Mouse (Mus musculus) kidney, postnatal 10 days (tissue): ENCODE data around the gene Trmt5.

ENCODE experiments used
- DNase-seq: peaks from one replicate; pipeline ENCODE4 v3.0.0; 2021; ENCODE audit warnings: mixed read lengths

The Trmt5 gene

GRCm38 (mm10) chr12:73269531-73269930, 17.0 kb downstream of the Trmt5 start:
- DNase-seq: no peak

DNA sequence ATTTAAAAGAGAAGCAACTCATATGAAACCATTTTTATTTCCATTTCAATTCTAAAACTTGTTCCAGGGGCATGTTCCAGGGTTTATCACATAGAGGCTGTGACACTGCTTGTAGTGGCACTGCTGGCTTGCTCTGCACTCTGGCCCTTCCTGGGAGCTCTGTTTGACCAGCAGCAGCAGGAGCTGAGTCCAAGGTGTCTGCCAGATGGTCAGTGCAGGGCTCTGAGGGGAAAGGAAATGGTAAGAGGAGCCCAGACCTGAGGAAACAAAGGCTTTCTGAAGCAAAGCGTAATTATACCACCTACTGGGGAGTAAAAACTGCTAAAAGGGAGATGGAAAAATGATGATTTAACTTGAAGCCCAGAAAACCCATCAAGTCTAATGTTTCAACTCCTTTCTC, 18.0 kb downstream of the Trmt5 start:
- DNase-seq: no peak

DNA sequence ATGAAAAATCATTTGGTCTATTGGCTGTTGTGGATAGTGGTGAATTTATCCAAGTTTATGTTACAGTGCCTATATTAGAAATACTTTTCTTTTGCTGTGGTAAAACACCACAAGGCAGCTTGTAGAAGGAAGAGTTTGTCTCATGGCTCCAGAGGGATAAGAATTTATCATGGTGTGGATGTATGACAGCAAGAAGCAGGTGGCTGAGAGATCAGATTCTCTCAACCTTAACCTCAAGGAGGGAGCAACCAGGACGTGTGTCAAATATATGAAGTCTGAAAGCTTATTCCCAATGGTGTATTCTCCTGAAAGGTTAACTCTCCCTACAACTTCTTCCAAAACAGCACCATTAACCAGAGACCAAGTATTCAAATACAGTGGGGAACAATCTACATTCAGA, 19.9 kb downstream of the Trmt5 start:
- no peak for DNase-seq

GRCm38 (mm10) chr12:73265381-73265978, 21.0 kb downstream of the Trmt5 start:
- no peak for DNase-seq

GRCm38 (mm10) chr12:73260339-73260738, 26.2 kb downstream of the Trmt5 start:
- no peak for DNase-seq

DNA sequence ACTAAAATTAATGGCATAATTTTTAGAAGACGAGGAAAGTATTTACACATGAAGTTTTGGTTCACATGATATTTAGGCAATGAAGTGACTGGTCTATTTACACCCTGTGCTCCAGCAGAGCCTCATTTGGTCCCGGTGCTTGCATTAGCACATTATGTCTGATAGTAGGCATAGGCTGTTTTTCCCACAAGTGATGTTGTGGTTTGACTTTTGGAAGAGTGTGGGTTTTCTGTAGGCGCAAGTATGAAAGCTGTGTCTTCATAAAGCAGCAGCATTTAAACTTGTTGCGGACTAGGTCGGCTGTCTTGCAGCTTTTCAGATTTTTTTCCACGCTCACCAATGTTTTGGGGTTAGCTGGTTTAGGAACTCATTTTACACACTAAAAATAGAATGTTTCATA, 27.2 kb downstream of the Trmt5 start:
- no peak for DNase-seq

DNA sequence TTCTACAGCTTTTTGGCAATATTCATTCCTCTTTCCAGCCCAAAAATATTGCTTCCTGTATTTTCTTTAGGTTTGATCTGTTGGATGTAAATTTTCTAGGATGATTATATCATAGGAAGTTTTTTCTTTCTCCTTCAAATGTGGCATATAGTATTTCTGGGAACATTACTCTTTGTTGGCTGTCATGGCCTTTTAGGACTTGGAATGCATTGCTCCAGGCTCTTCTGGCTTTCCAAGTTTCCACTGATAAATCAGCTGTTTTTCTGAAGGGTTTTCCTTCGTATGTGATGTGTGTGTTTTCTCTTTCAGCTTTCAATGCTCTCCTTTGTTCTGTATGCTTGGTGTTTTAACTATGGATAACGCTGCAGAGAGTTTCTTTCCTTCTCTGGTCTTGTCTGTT, 31.5 kb downstream of the Trmt5 start:
- DNase-seq: no peak

DNA sequence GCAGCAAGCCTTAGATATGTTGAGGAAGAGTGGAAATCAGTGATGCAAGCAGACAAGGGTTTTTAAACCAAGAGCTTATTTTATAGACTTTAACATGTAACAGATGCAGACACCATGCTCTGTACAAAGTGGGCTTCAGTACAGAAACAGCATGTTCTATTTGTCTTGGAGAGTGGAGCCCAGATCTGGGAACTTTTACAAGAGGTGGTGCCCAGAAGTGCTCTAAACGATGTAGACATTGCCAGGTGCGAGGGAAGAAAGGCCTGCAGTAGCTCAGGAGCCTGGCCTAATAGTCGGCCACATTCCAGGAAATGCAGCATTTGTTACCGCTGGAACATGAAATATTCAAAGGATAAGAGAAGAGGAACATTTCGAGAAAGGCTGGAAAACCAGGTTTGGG, 40.8 kb downstream of the Trmt5 start:
- DNase-seq: no peak

DNA sequence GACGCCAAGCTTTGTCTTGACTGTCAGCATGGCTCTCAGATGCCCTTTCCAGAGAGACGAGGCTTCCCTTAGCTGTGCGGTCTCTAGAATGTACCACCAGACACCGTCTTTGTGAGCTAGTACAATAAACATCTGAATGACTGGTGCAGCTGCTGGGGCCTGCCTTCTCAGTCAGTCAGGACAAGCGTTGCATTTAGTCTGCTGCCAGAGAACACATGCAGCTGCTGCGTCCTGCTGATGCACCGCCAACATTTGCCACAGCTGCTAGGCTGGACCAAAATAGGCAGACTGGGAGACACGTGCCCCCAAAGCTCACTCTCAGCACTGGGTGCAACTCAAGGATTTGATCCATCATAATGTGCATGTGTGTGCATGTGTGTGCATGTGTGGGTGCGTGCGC, 44.5 kb downstream of the Trmt5 start:
- peak; percentile 15 for DNase-seq

DNA sequence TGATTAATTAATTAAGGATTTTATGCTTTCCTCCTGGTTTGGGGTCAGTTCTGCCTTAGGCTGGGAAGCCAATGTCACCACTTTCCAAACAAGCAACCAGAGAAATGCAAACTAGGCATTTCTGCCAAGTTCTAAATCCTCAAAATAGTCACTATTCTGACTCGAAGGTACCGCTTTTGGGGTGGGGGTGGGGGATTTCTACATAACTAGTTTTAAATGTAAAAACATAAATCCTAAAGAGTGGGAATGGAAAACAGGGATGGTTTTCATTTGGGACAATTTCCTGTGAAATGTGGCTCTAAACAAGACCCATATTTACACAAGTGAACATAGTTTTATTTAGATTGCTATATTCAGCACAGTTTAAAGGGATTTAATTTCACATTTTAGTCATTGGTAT, 53.9 kb downstream of the Trmt5 start:
- no peak for DNase-seq

GRCm38 (mm10) chr12:73231552-73231951, 55.0 kb downstream of the Trmt5 start:
- DNase-seq: no peak

GRCm38 (mm10) chr12:73230196-73230595, 56.3 kb downstream of the Trmt5 start:
- no peak for DNase-seq
